Mouse (Mus musculus): Measurements from ENCODE around the gene Eprs.

GRCm38 (mm10) chr1:185438841-185439580 lies 76.2 kb downstream of the Eprs start:
- TF ChIP-seq CTCF (IDR thresholded peaks at IDR 0.05; ENCODE audit: low read depth) (peak; percentile 44), EP300 (IDR thresholded peaks at IDR 0.05; ENCODE audit: low read depth) (no peak)
